Mouse (Mus musculus) frontal cortex, postnatal 10 days (tissue): ENCODE results near the gene Slc27a5.

Source experiments
- DNase-seq, 2 experiments: peaks; one replicate each; pipeline ENCODE4 v3.0.0; 2022; ENCODE audit warnings: low spot score in 2 of 2, mixed read lengths in 1 of 2

Slc27a5 gene

GRCm38 (mm10) chr7:13023928-13024731, 26.1 kb upstream of the Slc27a5 start:
- DNase-seq = peak; percentile 95

- DNase-seq = no peak
Observed at GRCm38 (mm10) chr7:13022773-13023535, 25.0 kb upstream of the Slc27a5 start.

- no peak for DNase-seq
Observed at GRCm38 (mm10) chr7:13015217-13015616, 17.2 kb upstream of the Slc27a5 start.

- no peak for DNase-seq
Observed at GRCm38 (mm10) chr7:13014275-13014839, 16.4 kb upstream of the Slc27a5 start.

DNA sequence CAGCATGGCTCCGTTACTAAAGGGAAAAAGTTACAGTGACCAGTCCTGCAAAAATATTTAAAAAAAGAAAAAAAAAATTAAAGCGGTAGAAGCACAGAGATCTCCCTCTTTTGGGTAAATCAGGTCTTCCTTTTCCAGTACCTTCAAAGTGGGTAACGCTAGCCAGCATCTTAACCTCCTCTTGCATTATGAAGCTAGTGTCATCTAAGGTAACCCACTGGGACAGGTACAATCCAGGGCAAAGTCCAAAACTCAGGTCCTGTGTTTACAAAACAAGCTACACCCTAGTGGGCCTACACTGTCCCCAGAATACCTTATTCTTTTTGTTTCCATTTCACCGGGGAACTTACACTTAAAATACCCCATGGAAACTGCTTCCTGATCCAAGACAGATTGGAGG, 15.7 kb upstream of the Slc27a5 start:
- DNase-seq = no peak

DNA sequence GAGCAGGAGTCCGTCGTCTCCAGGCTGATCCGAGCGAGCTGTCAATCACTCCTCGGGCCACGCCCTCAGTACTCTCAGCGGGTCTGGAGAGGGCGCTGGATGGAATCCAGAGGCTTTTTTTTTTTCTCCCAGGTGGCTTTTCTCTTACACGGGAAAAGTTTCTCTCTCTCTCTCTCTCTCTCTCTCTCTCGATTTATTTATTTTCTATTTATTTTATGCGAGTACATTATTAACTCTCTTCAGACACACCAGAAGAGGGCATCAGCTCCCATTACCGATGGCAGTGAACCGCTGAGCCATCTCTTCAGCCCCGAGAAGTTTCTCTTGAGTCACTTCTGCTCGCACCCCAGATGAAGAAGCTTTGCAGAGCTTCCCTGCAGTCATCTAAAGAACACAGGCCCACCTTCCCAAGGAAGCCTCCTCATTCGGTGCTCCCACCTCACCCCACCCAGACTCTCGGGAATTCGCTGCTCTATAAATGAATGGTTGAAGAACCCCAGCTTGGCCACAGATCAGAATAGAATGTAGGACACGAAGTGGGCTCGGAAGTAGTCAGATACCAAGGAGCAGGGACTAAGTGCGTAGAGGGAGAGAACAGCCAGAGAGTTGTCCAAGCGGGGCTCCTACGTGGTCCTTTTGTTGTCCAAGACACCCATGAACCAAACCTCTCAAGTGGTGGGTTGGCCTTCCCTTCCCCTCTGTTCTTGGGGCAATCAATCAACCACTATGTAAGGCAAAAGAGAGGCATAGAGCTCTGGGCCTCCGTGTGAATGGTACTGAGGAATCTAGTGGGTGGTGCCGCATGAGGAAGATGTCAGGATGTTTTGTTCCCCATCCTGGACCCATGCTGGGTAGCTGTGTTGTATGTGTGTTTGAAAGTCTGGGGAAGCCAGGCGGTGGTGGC, 12.3 kb upstream of the Slc27a5 start, which contains the start of gene Zbtb45:
Zbtb45 (minus strand) TSS at position 30 of the 904 bp plus-strand sequence.
- DNase-seq = peak in 1 of 2 experiments; percentile 15

DNA sequence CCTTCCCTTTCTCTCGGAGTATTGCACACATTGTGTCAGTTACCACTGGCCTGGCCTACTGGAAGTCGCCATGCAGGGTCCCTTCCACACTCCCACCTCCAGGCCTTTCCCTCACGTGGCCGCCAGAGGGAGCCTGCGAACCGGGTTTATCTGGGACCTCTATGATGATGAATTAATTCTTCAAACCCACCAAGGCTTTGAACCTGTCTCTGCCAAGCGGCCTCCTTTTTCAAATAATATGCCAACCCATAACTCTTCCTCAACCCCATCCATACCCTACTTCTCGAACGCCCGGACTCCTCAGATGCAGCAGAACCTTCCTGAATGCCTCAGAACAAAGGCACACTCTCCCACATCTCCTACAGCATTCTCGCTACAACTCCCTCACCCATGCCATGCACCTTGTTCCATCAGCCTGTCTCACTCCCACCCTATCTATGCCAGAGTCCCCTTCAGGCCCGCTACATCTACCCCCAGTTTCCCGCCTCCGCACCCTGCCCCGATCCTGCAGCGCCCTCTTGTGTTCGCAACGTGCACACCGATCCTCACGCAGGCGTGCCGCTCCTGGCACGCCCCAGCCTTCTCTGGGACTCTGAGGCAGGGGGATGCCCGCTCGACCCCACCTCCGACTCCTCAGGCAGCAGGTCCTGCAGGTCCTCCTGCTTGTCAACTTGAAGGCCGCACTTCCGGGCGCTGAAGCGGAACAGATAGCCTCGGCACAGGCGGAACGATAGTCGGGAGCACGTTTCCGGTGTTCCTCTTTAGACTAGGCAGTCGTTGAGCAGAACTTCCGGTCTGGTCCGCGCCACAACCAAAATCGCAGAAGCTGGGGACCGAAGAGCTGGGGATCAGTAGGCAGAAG, 11.4 kb upstream of the Slc27a5 start:
- DNase-seq = peak; percentile 91 to 92

GRCm38 (mm10) chr7:13007341-13008092, 9.5 kb upstream of the Slc27a5 start:
- DNase-seq = no peak

GRCm38 (mm10) chr7:13006531-13006930, 8.5 kb upstream of the Slc27a5 start:
- no peak for DNase-seq

- DNase-seq = no peak
Observed at GRCm38 (mm10) chr7:13006011-13006410, 8.0 kb upstream of the Slc27a5 start.

- DNase-seq = no peak
Observed at GRCm38 (mm10) chr7:13003380-13003779, 5.4 kb upstream of the Slc27a5 start.

- no peak for DNase-seq
Observed at GRCm38 (mm10) chr7:13001584-13001983, 3.6 kb upstream of the Slc27a5 start.

GRCm38 (mm10) chr7:12998851-12999250, 859 bp upstream of the Slc27a5 start, which contains the start of gene Trim28:
Trim28 (plus strand) TSS chr7:12999114.
- no peak for DNase-seq

- no peak for DNase-seq
Observed at GRCm38 (mm10) chr7:12997230-12997629, 762 bp downstream of the Slc27a5 start.

- DNase-seq = no peak
Observed at GRCm38 (mm10) chr7:12995862-12996261, 2.1 kb downstream of the Slc27a5 start.

DNA sequence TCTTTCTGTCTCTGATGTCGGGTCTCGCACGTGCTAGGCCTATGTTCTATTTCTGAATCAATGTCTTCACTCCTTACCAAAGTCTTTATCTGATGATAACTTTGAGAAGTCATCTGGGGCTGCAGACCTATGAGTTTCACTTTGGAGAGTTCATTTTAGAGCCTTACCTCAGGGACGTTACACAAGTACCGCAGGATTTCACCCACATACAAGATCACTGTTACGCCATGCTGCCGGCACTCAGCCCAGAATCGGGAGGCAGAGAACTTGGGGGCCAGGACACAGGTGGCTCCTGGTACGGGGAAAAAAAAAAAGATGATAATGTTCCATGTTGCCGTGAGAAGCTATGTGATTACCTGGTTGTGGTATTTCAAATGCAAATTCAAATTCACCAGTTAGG, 4.8 kb downstream of the Slc27a5 start:
- no peak for DNase-seq

- DNase-seq = no peak
Observed at GRCm38 (mm10) chr7:12992222-12992621, 5.8 kb downstream of the Slc27a5 start.

DNA sequence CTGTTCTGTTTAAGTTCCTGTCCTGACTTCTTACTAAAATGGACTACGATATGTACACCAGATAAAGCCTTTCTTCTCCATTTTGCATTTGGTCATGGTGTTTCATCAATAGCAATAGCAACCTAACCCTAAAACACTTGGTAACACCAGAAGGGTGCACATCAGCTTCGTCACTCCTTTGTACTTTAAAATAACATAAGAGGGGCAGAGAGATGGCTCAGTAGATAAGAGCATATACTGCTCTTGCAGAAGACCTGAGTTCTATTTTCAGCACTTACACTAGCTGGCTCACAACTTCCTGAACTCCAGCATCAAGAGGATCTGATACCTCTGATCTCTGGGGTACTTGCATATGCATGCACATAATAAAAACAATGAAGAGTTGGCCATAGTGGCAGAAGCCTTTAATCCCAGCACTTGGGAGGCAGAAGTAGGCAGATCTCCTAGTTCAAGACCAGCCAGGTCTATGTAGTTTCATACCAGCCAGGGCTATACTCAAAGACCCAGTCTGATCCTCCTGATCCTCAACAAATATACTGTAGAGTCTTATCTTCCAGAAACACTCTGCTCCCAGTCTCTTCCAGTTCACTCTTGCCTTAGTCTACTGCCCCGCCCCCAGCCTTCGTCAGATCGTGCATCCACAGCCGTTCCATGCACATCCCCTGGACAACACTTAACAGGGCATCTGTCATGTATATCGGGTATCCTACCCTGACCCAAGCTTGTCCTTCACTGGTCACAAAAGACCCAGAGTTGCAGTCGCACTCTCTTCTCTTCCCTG, 10.4 kb downstream of the Slc27a5 start:
- DNase-seq = no peak

- DNase-seq = no peak
Observed at GRCm38 (mm10) chr7:12986906-12987305, 11.1 kb downstream of the Slc27a5 start.
